In the genomic region with DNA sequence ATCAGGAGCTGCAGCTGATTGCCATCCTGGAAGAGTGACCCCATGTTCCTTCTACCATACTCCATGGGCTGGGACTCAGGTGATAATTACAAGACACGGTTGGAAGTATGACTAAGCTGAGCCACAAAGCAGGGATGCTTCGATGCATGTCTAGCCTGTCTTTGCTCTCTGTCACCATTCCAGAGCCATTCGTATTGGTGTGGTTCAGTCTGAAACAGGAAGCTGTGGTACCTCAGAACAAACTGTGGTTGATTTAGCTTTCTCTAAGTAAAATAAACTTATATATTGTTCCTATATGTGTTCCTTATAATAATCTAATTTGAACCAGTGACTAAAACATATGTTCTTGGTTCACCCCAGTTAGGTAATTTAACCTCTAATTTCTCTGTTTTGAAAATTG, we compare ENCODE assay signal across 19 mouse cellular contexts.
DNase-seq lines count a peak whose midpoint lies in the region; ATAC-seq lines count a peak whose summit lies in the region.
"Had no signal": no experiment of that assay in that cellular context is flagged by ENCODE, and none has a peak within 500 bp of the region (broad histone marks: within the 10 kb centered on the region; RNA-seq: fewer than 3 reads in every experiment).

No protein-coding gene starts in this region.

- intact Hi-C loops in left cerebral cortex, postnatal 14 days (cut with DNase I): loop anchor here (10.0 kb wide), 1 partner anchor 928 kb away; a partner anchor contains a TSS

- no peak overlapping the region for H3K4me3 ChIP-seq in neural tube, embryonic 15.5 days (replicated peaks)
- H3K4me3 ChIP-seq: forebrain, embryonic 15.5 days; hindbrain, embryonic 15.5 days; limb, embryonic 10.5 days; midbrain, embryonic 15.5 days; neural tube, embryonic 12.5 days had no signal

- no peaks in the 10 kb centered on the region for H3K36me3 ChIP-seq in neural tube, embryonic 15.5 days
- H3K36me3 ChIP-seq: forebrain, embryonic 15.5 days; hindbrain, embryonic 15.5 days; limb, embryonic 10.5 days; midbrain, embryonic 15.5 days; neural tube, embryonic 12.5 days had no signal

- no peak overlapping the region for H3K9ac ChIP-seq in neural tube, embryonic 15.5 days (replicated peaks)
- H3K9ac ChIP-seq: forebrain, embryonic 15.5 days; hindbrain, embryonic 15.5 days; lung, embryonic 14.5 days; midbrain, embryonic 15.5 days; neural tube, embryonic 12.5 days had no signal

- no peak overlapping the region for H3K27ac ChIP-seq in neural tube, embryonic 15.5 days (replicated peaks)
- H3K27ac ChIP-seq: limb, embryonic 10.5 days; midbrain, embryonic 15.5 days; neural tube, embryonic 12.5 days had no signal

- WGBS in neural tube, embryonic 15.5 days: 83% methylated on average over 3 of the region's 3 CpGs

- no peaks in the 10 kb centered on the region for H3K27me3 ChIP-seq in neural tube, embryonic 15.5 days (replicated peaks)
- H3K27me3 ChIP-seq: forebrain, embryonic 15.5 days; hindbrain, embryonic 15.5 days; midbrain, embryonic 15.5 days; neural tube, embryonic 12.5 days; Patski had no signal

- no peak overlapping the region for H3K4me2 ChIP-seq in neural tube, embryonic 15.5 days
- H3K4me2 ChIP-seq: forebrain, embryonic 15.5 days; hindbrain, embryonic 15.5 days; liver, embryonic 11.5 days; lung, embryonic 14.5 days; midbrain, embryonic 15.5 days; neural tube, embryonic 12.5 days had no signal

- H3K4me1 ChIP-seq in neural tube, embryonic 15.5 days: peaks cover 16% of the 10 kb centered on the region
- H3K4me1 ChIP-seq: limb, embryonic 10.5 days; midbrain, embryonic 15.5 days; neural tube, embryonic 12.5 days had no signal

- peak; percentile 50 for ATAC-seq in CD4-positive, CD25-positive, alpha-beta regulatory T cell, adult 4 months
- peak; percentile 51 for ATAC-seq in inflammation-experienced regulatory T-cells, adult 6 months
- peak; percentile 25; the same call in 1 of the 2 replicates for ATAC-seq in neutrophil, adult 5-6 weeks (ENCODE audit: extremely low read depth, insufficient number of reproducible peaks, low FRiP score, poor library complexity, severe bottlenecking)
- no peak for ATAC-seq in neural tube, embryonic 15.5 days (ENCODE audit: low FRiP score)
- ATAC-seq: forebrain, embryonic 15.5 days; midbrain, embryonic 15.5 days; Patski had no signal

- H3K9me3 ChIP-seq in neural tube, embryonic 15.5 days (replicated peaks): no peaks in the 10 kb centered on the region
- H3K9me3 ChIP-seq: forebrain, embryonic 15.5 days; hindbrain, embryonic 15.5 days; limb, embryonic 10.5 days; midbrain, embryonic 15.5 days; neural tube, embryonic 12.5 days had no signal

- DNase-seq in thymus, postnatal 0 days (ENCODE audit: low spot score): peak; percentile 56
- DNase-seq in thymus, postnatal 25 days: no peak
- no peak for DNase-seq in left cerebral cortex, postnatal 14 days (ENCODE audit: low spot score in 2 of 2)
- no peak for DNase-seq in gastrocnemius, postnatal 4 days (ENCODE audit: low spot score in 2 of 2)
- DNase-seq: cerebellum, postnatal 14 days; heart, postnatal 14 days; kidney, postnatal 14 days had no signal
